ENCODE assay signal across 18 mouse cellular contexts in genomic region chr6:120834766-120835321, GRCm38 (mm10). TPM values are rescaled to one million over a fixed set of nuclear protein-coding genes. Genes with fewer than 3 reads are reported as not detected.
DNase-seq lines count a peak whose midpoint lies in the region; ATAC-seq and TF ChIP-seq lines count a peak whose summit lies in the region.
"Had no signal": no experiment of that assay in that cellular context is flagged by ENCODE, and none has a peak within 500 bp of the region (broad histone marks: within the 10 kb centered on the region; RNA-seq: fewer than 3 reads in every experiment).

No protein-coding gene starts in this region.

- peak; percentile 3; the same call in 1 of the 2 replicates for ATAC-seq in liver, embryonic 14.5 days (ENCODE audit: insufficient read depth)
- peak; percentile 5; the same call in 1 of the 2 replicates for ATAC-seq in megakaryocyte-erythroid progenitor cell, adult 5-6 weeks (replicated peaks; ENCODE audit: low FRiP score, low TSS enrichment, poor library complexity, severe bottlenecking)
- no peak for ATAC-seq in midbrain, embryonic 15.5 days (replicated peaks)

- no peak for DNase-seq in heart, embryonic 10.5 days (ENCODE audit: low spot score)
- no peak for DNase-seq in heart, postnatal 14 days
- peak; percentile 43 for DNase-seq in adipocyte (ENCODE audit: low spot score)
- DNase-seq in liver, embryonic 14.5 days (ENCODE audit: low read depth in 3 of 3, low spot score in 3 of 3), result no peak
- DNase-seq in urinary bladder, postnatal 4 days (ENCODE audit: low spot score in 2 of 2), result no peak
- DNase-seq in lung, postnatal 14 days, result no peak
- DNase-seq: adrenal gland, postnatal 14 days; cerebellum, adult 2 months; cerebellum, postnatal 10 days; forebrain, postnatal 0 days; gastrocnemius, postnatal 25 days; heart, adult 11 months; heart, postnatal 10 days had no signal

- H3K27ac ChIP-seq in heart, embryonic 10.5 days, result 0 out of 2 replicates have a peak overlapping the region, but pooled peaks have one; percentile 100
- peak overlapping the region; percentile 87 for H3K27ac ChIP-seq in liver, embryonic 14.5 days
- H3K27ac ChIP-seq in midbrain, embryonic 15.5 days, result no peak overlapping the region

- TF ChIP-seq EP300 in liver, embryonic 14.5 days (IDR thresholded peaks at IDR 0.05; ENCODE audit: low read depth), result peak; percentile 85

- peak overlapping the region; percentile 79 for H3K4me2 ChIP-seq in liver, embryonic 14.5 days (ENCODE audit: low read depth)
- no peak overlapping the region for H3K4me2 ChIP-seq in midbrain, embryonic 15.5 days

- no peak overlapping the region for H3K4me3 ChIP-seq in heart, embryonic 10.5 days
- H3K4me3 ChIP-seq in liver, embryonic 14.5 days (ENCODE audit: insufficient read depth in 1 of 2, low read depth in 2 of 2, low read length in 2 of 2), result no peak overlapping the region; a peak in 1 of 4 replicates
- H3K4me3 ChIP-seq in midbrain, embryonic 15.5 days, result no peak overlapping the region

- H3K36me3 ChIP-seq in heart, embryonic 10.5 days, result peaks cover 10% of the 10 kb centered on the region
- no peaks in the 10 kb centered on the region; the same call in 1 of the 2 replicates for H3K36me3 ChIP-seq in liver, embryonic 14.5 days (replicated peaks; ENCODE audit: control insufficient read depth, insufficient read depth, low read depth)
- H3K36me3 ChIP-seq in midbrain, embryonic 15.5 days (replicated peaks), result no peaks in the 10 kb centered on the region
- H3K36me3 ChIP-seq: intestine, embryonic 15.5 days had no signal

- peaks cover 8% of the 10 kb centered on the region; the same call in 1 of the 2 replicates for H3K4me1 ChIP-seq in heart, embryonic 10.5 days
- peaks cover 52 to 57% of the 10 kb centered on the region in 2 experiments for H3K4me1 ChIP-seq in liver, embryonic 14.5 days (replicated peaks; ENCODE audit: control insufficient read depth in 2 of 2, insufficient read depth in 2 of 2, low read length in 1 of 2)
- H3K4me1 ChIP-seq in midbrain, embryonic 15.5 days, result peaks cover 17% of the 10 kb centered on the region
- H3K4me1 ChIP-seq: intestine, embryonic 15.5 days had no signal

- 79% methylated on average over 4 of the region's 4 CpGs for WGBS in heart, embryonic 10.5 days
- 10% methylated on average over 4 of the region's 4 CpGs for WGBS in liver, embryonic 14.5 days (ENCODE audit: insufficient replicate concordance)
- WGBS in midbrain, embryonic 15.5 days, result 91% methylated on average over 4 of the region's 4 CpGs

- no peaks in the 10 kb centered on the region for H3K9me3 ChIP-seq in heart, embryonic 10.5 days
- H3K9me3 ChIP-seq in liver, embryonic 14.5 days (ENCODE audit: control insufficient read depth, low read length), result no peaks in the 10 kb centered on the region
- no peaks in the 10 kb centered on the region for H3K9me3 ChIP-seq in midbrain, embryonic 15.5 days
- H3K9me3 ChIP-seq: embryonic facial prominence, embryonic 10.5 days; intestine, embryonic 15.5 days had no signal

- H3K27me3 ChIP-seq in heart, embryonic 10.5 days (ENCODE audit: insufficient read depth, poor library complexity, severe bottlenecking), result no peaks in the 10 kb centered on the region
- H3K27me3 ChIP-seq in liver, embryonic 14.5 days (ENCODE audit: control insufficient read depth, insufficient read depth, low read length), result no peaks in the 10 kb centered on the region
- no peaks in the 10 kb centered on the region for H3K27me3 ChIP-seq in midbrain, embryonic 15.5 days (replicated peaks)
- H3K27me3 ChIP-seq: CH12.LX; intestine, embryonic 15.5 days had no signal

- intact Hi-C loops in heart, postnatal 14 days (cut with DNase I), result no loop called here

- no peak for TF ChIP-seq CTCF in liver, embryonic 14.5 days (IDR thresholded peaks at IDR 0.05; ENCODE audit: low read depth)

- H3K9ac ChIP-seq in liver, embryonic 14.5 days (replicated peaks), result peak overlapping the region; percentile 86; the same call in 1 of the 2 replicates
- no peak overlapping the region for H3K9ac ChIP-seq in midbrain, embryonic 15.5 days

RNA-seq across cellular contexts. Expression of gene Bcl2l13, which starts 1.2 kb away (rescaled TPM):
- polyA plus RNA-seq in heart, embryonic 10.5 days (2016; fragmentation: Nextera tagmentation; extraction: Ambion mirVana), result 30.9 and 36.8 TPM in 2 replicates
- total RNA-seq in heart, postnatal 14 days (2021), result 10 to 100 TPM; 73.9 to 77.4 TPM
- 18.1 and 20.0 TPM in 2 replicates for polyA plus RNA-seq in liver, embryonic 14.5 days (2012; rRNA removed)
- polyA plus RNA-seq in liver, embryonic 14.5 days (2014; fragmentation: Nextera tagmentation; extraction: Ambion mirVana), result 28.6 and 34.6 TPM in 2 replicates
- total RNA-seq in megakaryocyte-erythroid progenitor cell, adult 5-6 weeks (2014; fragmentation: Nextera tagmentation), result 41.4 and 52.2 TPM in 2 replicates
- 28.8 and 42.0 TPM in 2 replicates for total RNA-seq in megakaryocyte-erythroid progenitor cell, adult 5-6 weeks (2017)
- polyA plus RNA-seq in midbrain, embryonic 15.5 days (2015; fragmentation: Nextera tagmentation; extraction: Ambion mirVana), result 24.2 and 25.1 TPM in 2 replicates

RNA-seq across cellular contexts. Expression of gene Atp6v1e1, which starts 12.3 kb away (rescaled TPM):
- 135 and 144 TPM in 2 replicates for polyA plus RNA-seq in heart, embryonic 10.5 days (2016; fragmentation: Nextera tagmentation; extraction: Ambion mirVana)
- 100 to 1,000 TPM; 148 to 151 TPM for total RNA-seq in heart, postnatal 14 days (2021)
- polyA plus RNA-seq in liver, embryonic 14.5 days (2012; rRNA removed), result 43.2 and 73.8 TPM in 2 replicates
- 141 and 145 TPM in 2 replicates for polyA plus RNA-seq in liver, embryonic 14.5 days (2014; fragmentation: Nextera tagmentation; extraction: Ambion mirVana)
- total RNA-seq in megakaryocyte-erythroid progenitor cell, adult 5-6 weeks (2014; fragmentation: Nextera tagmentation), result 73.8 and 94.9 TPM in 2 replicates
- total RNA-seq in megakaryocyte-erythroid progenitor cell, adult 5-6 weeks (2017), result 87.9 and 98.2 TPM in 2 replicates
- polyA plus RNA-seq in midbrain, embryonic 15.5 days (2015; fragmentation: Nextera tagmentation; extraction: Ambion mirVana), result 256 and 264 TPM in 2 replicates
